Mouse (Mus musculus) bone marrow macrophage, adult 2 months (primary cell): ENCODE data around the gene Cdk18. TPM values are rescaled to one million over a fixed set of nuclear protein-coding genes. Genes with fewer than 3 reads are reported as not detected.
"Not testable (repeated sequence)": the region's sequence is repeated elsewhere in the genome, so short reads cannot be mapped to it uniquely, and the experiment has no call there.

Experiments used
- H3K27ac ChIP-seq: 2 replicates; pipeline ENCODE4 v1.5.1; 2012; ENCODE audit warnings: low read depth, low read length; ENCODE audit not compliant: insufficient read depth
- H3K4me1 ChIP-seq: 2 replicates; pipeline ENCODE4 v1.6.1; 2012; ENCODE audit warnings: low read length; ENCODE audit not compliant: control insufficient read depth, insufficient read depth
- H3K4me3 ChIP-seq: 2 replicates; pipeline ENCODE4 v1.5.1; 2012; ENCODE audit warnings: mild to moderate bottlenecking, low read length, moderate library complexity; ENCODE audit not compliant: insufficient read depth
- CTCF ChIP-seq: IDR thresholded peaks from 2 replicates; pipeline ENCODE4 v1.5.1; 2012; ENCODE audit warnings: low read depth, mild to moderate bottlenecking, low read length, moderate library complexity
- POLR2A ChIP-seq: IDR thresholded peaks from 2 replicates; pipeline ENCODE4 v1.6.1; 2012; ENCODE audit warnings: mild to moderate bottlenecking, low read depth, low read length, borderline replicate concordance
- polyA plus RNA-seq: library from polyadenylated mRNA; stranded (reverse); fragments of >200 nt; gene quantifications from 2 replicates; pipeline ENCODE4 v1.2.4, GENCODE M21; 2012; ENCODE audit not compliant: missing spikeins, insufficient read depth, insufficient read length

Cdk18 gene
- 56.1 and 65.3 TPM in 2 replicates for polyA plus RNA-seq

DNA sequence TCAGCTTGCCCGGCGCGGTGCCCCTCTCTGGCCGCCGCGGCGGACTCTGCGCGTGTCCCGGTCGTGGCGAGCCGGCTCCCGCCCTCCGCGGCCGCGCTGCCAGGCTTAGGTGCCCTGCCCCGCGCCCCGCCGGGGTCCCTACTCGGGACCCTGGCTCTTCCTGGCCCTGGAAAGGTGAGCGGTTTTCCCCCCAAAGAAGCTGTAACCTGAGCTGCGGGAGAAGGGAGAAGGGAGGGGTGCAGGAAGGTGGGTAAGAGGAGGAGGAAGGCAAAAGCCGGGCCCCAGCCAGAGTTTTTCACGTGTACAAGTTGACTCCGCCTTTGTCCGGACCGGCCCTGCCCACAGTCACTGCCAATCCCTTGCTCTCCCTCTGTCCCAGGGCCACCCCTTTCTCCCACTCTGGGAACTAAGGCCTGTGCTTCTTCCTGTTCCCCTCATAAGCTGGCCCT is at the start of gene Cdk18:
Gene Cdk18 (minus strand): TSS at position 269 of the 449 bp plus-strand sequence.
- TF ChIP-seq POLR2A (no peak), CTCF (no peak)
- peak within 1 kb of the TSS; percentile 89 for H3K27ac ChIP-seq
- peak within 1 kb of the TSS; percentile 92 for H3K4me3 ChIP-seq
- peaks cover 40% of the 10 kb centered on the region for H3K4me1 ChIP-seq

DNA sequence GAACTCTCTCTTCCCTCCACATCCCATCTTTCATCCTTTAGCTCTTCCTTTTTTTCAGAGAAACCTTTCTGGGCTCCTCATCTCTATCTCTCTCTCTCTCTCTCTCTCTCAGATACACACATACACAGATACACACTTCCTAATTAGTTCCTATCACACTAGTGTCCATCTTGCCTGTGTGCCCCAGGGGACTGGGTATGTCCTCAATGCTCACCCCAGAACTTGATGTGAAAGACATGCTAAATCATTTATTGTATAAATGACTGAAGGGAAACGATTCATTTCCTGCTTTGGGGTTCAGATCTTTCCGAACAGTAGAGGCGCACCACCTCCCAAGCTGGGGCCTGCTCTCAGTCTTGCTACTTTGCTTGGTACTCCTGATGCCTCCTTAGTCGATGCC is 49.7 kb upstream of the Cdk18 start:
- Histone ChIP-seq H3K27ac (no peak overlapping the region), H3K4me3 (no peak overlapping the region), H3K4me1 (peaks cover 1% of the 10 kb centered on the region; the same call in 1 of the 2 replicates)
- TF ChIP-seq CTCF (no peak), POLR2A (no peak)

DNA sequence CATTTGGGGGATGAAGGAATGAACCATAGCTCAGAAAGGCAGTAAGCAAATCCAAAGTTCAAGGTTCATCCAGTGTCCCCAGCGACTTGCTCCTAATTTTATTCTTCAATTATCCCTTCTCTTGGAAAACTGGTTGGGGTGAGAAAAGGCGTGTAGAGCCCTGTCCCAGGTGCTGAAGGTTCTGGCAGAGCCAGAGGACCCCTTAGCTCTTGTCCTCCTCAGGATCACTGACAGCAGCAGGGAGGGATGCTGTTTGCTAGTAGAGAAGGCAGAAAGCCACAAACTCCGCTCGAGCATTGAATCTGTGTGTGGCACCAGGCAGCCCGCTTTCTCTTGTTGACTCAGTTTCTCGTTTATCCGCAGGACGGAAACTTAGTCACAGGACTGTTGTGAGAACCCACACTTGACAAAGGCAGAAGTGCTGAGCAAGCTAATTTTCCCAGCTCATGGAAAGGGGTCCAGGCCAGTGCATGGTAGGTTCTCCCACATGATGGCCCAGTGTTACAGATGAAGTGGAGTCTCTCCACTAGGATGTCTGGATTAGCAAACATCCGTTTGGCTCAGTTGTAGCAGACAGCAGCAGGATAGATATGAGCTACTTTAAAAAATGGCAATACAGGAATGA is 49.1 kb upstream of the Cdk18 start:
- Histone ChIP-seq H3K4me3 (no peak overlapping the region), H3K4me1 (no peaks in the 10 kb centered on the region), H3K27ac (no peak overlapping the region)
- TF ChIP-seq POLR2A (no peak), CTCF (no peak)

DNA sequence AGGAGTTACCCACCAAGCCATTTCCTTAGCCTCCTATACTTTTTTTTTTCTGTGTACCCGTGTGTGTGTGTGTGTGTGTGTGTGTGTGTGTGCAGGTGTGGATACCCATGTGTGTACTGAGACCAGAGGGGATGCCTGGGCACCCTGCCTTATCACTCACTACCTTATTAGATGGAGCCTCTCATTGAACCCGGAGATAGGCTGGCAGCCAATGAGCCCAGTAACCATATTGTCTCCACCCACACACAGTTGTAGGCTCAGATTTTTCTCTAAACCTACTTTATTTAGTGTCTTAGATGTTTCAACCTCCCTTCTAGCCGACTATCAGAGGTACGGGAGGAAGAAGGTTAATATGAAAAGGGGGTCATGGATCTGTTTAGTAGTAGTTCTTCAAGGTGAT is 46.8 kb upstream of the Cdk18 start:
- TF ChIP-seq CTCF, result no peak
- no peak for TF ChIP-seq POLR2A
- Histone ChIP-seq H3K4me3 (no peak overlapping the region), H3K27ac (no peak overlapping the region), H3K4me1 (no peaks in the 10 kb centered on the region)

DNA sequence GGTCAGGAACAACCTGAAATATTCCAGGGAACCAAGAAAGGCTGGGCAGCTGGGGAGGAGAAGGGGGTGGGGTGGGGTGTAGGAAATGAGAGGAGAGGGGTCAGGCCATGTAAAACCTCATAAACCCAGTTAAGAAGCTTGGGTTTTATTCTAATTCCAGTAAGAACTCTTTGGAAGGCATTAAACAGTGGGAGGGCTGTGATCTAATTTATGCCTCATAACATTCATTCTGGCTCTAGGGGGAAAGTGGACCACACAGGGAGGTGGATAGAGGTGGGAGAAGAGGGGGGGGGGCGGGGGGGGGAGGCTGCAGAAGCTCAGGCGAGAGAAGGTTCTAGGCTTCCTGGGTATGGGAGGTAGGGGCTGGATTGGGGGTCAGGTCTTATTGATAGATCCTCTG is 32.1 kb upstream of the Cdk18 start:
- no peaks in the 10 kb centered on the region for H3K4me1 ChIP-seq
- H3K4me3 ChIP-seq, result no peak overlapping the region
- no peak for TF ChIP-seq POLR2A
- TF ChIP-seq CTCF, result no peak
- no peak overlapping the region for H3K27ac ChIP-seq

DNA sequence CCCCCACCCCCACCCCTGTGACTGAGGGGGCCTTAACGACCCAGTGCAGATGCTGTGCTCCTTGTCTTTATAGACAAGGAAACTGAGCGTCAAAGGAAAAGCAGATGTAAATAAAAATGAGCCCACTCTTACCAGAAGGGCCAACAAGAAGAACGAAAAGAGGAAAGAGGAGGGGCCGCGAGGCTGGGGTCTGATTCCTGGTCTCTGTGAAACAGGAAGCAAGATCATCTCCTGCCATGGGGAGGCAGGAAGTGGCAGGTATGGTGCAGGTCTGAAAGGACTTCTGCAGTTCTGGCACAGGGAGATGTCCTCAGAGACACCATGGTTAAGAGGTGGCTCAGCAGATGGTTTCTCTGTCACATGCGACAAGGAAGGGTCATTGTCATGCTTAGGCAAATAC is 31.2 kb upstream of the Cdk18 start:
- Histone ChIP-seq H3K4me3 (no peak overlapping the region), H3K27ac (no peak overlapping the region), H3K4me1 (no peaks in the 10 kb centered on the region)
- TF ChIP-seq CTCF (no peak), POLR2A (no peak)

DNA sequence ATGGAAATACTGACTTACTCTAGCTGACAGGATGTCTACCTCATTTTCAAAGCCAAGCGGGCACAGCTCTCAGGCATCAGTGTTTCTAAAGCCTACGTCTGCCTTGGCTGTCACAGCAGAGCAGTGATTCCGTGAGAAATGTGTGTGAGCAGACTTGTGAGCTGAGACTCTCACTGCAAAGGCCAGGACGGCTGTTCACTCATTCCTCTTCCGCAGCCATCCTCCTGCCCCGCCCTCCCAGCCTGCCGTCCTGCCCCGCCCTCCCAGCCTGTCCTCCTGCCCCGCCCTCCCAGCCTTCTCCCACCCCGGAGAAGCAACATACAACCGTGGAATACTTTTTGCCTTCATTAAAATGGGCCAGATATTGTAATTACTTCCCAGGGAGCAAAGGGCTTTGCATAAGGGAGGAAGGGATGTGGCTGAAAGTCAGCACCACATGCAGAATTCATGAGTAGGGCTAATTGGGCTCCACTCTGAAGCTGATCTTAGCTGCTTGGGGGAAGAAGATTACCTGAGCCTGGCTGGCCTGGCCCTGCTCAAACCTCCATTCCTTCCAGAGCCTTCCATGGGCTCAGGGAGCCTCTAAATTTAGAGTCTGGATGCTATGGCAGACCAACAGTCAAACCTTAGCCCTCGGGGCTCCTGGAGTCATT is 28.8 kb upstream of the Cdk18 start:
- TF ChIP-seq POLR2A (no peak), CTCF (no peak)
- no peak overlapping the region for H3K4me3 ChIP-seq

DNA sequence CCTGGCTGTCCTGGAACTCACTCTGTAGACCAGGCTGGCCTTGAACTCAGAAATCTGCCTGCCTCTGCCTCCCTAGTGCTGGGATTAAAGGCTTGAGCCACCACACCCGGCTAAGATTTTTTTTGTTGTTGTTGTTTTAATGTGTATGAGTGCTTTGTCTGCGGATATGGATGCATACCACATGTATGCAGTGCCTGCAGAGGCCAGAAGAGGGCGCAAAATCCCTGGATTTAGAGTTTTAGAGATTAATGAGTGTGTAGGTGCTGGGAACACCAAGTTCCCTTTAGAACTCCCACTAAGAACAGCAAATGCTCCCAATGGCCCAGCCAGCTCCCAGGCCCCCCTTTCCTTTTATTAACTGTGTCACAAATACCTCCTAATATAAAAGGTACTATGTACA is 26.4 kb upstream of the Cdk18 start:
- Histone ChIP-seq H3K4me1 (no peaks in the 10 kb centered on the region), H3K27ac (no peak overlapping the region), H3K4me3 (no peak overlapping the region)
- TF ChIP-seq POLR2A (no peak), CTCF (0 out of 2 replicates have a peak, but pooled peaks have one; percentile 7)

More for the DNA sequence above, 28.8 kb upstream of the Cdk18 start:
- Histone ChIP-seq H3K27ac (no peak overlapping the region), H3K4me1 (no peaks in the 10 kb centered on the region)

DNA sequence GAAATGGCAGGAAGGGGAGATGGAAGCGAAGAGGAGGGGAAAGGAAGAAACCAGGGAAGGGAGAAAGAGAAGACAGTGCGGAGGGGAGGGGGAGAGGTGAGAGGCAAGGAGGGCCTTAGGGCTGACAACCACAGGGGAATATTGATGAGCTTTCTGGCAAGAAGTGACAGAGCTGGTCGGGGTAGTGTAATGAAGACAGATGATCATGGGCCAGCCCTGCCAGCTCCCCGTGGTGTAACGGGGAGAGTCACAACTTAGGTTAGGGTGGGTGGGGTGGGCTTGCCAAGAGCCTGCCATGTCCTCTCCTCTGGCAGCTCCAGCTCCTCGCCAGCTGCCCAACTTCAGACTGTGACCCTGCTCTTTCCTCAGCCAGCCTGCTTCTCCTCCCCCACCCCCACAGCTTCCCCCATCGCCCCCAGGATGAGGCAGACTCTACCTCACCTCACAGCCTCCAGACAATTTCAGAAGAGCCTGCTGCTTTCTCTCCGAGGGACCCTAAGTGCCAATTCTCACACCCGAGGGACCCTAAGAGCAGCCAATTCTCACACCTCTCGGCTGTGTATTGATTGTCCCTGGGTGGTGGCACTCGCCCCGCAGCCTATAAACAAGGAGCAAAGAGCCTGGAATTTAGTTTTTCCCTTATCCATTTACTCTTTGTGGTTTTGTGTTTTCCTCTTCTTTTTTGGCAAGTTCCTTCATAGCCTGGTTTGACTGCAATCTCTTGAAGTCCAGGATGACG is 25.5 kb upstream of the Cdk18 start:
- no peak overlapping the region for H3K4me3 ChIP-seq
- no peak overlapping the region for H3K27ac ChIP-seq
- TF ChIP-seq POLR2A (no peak), CTCF (no peak)
- H3K4me1 ChIP-seq, result no peaks in the 10 kb centered on the region

DNA sequence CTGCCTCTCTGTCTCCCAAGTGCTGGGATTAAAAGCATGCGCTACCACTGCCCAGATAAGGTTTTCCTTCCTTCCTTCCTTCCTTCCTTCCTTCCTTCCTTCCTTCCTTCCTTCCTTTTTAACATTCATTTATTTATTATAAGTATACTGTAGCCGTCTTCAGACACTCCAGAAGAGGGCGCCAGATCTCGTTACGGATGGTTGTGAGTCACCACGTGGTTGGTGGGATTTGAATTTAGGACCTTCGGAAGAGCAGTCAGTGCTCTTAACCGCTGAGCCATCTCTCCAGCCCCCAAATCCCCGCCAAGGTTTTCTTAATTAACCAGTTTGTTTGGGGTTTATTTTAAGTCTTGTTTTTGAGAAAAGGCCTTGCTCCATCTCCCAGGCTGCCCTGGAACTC is 23.1 kb upstream of the Cdk18 start:
- peak; percentile 34; the same call in 1 of the 2 replicates for TF ChIP-seq CTCF
- not testable (repeated sequence) for H3K4me1 ChIP-seq, H3K4me3 ChIP-seq, H3K27ac ChIP-seq
